Mouse (Mus musculus) forebrain, embryonic 11.5 days (tissue): ENCODE measurements at regions not wholly inside any gene's neighbourhood (a gene's known extent, or its start where the extent isn't known, plus 50 kb on each side); places are given as distances from the start of the nearest gene placed in this dataset.

Source experiments
- ATAC-seq: fragments of 200-750 bp; cut with Nextera tagmentation; replicated peaks from 2 replicates; pipeline ENCODE4 v1.8.0; 2017; ENCODE audit warnings: moderate TSS enrichment; ENCODE audit not compliant: low FRiP score
- DNase-seq: peaks from one replicate; pipeline ENCODE4 v3.0.0-alpha.2; 2017; ENCODE audit warnings: low spot score
- H3K27ac ChIP-seq: fragments of 300-500 bp; sonication (generic); 2 replicates; pipeline ENCODE4 v1.5.1; 2014; ENCODE audit warnings: low read depth, low read length
- H3K27me3 ChIP-seq: fragments of 300-500 bp; sonication (generic); 2 replicates; pipeline ENCODE4 v1.6.1; 2014; ENCODE audit warnings: mild to moderate bottlenecking, low read length, mixed read lengths; ENCODE audit not compliant: control insufficient read depth, insufficient read depth
- H3K36me3 ChIP-seq: fragments of 300-500 bp; sonication (generic); 2 replicates; pipeline ENCODE4 v1.6.1; 2014; ENCODE audit warnings: mild to moderate bottlenecking, low read length, moderate library complexity, mixed read lengths; ENCODE audit not compliant: control insufficient read depth, insufficient read depth
- H3K4me1 ChIP-seq: fragments of 300-500 bp; sonication (generic); replicated peaks from 2 replicates; pipeline ENCODE4 v1.6.1; 2014; ENCODE audit warnings: low read length, mixed read lengths; ENCODE audit not compliant: control insufficient read depth, insufficient read depth
- H3K4me2 ChIP-seq: fragments of 300-500 bp; sonication (generic); 2 replicates; pipeline ENCODE4 v1.6.1; 2014; ENCODE audit warnings: low read depth, mild to moderate bottlenecking, low read length, moderate library complexity, mixed read lengths; ENCODE audit not compliant: severe bottlenecking
- H3K4me3 ChIP-seq: fragments of 300-500 bp; sonication (generic); 2 replicates; pipeline ENCODE4 v1.5.1; 2014; ENCODE audit warnings: low read depth, low read length
- H3K9ac ChIP-seq: fragments of 300-500 bp; sonication (generic); 2 replicates; pipeline ENCODE4 v1.6.1; 2014; ENCODE audit warnings: low read length
- H3K9me3 ChIP-seq: fragments of 300-500 bp; sonication (generic); 2 replicates; pipeline ENCODE4 v1.6.1; 2016; ENCODE audit warnings: low read length, mixed read lengths; ENCODE audit not compliant: control insufficient read depth
- WGBS: fragments of 180-500 bp; shearing (Covaris S2); extraction: QIAGEN DNeasy Blood & Tissue Kit; methylation state at CpG from one replicate; pipeline ENCODE4 v1.1.7; 2014; 5-methylcytosine and 5-hydroxymethylcytosine counted together

GRCm38 (mm10) chr13:14898495-14898894 is 268.5 kb downstream of the AW209491 start:
- no peak overlapping the region for H3K9ac ChIP-seq
- no peaks in the 10 kb centered on the region for H3K36me3 ChIP-seq
- H3K4me2 ChIP-seq = no peak overlapping the region
- WGBS = 94% methylated on average over 1 of the region's 1 CpGs
- ATAC-seq (no peak), DNase-seq (no peak)
- H3K27ac ChIP-seq = no peak overlapping the region
- H3K9me3 ChIP-seq = no peaks in the 10 kb centered on the region
- H3K4me1 ChIP-seq = no peaks in the 10 kb centered on the region
- no peaks in the 10 kb centered on the region for H3K27me3 ChIP-seq
- no peak overlapping the region for H3K4me3 ChIP-seq

- Histone ChIP-seq H3K4me3 (no peak overlapping the region), H3K9ac (no peak overlapping the region), H3K9me3 (no peaks in the 10 kb centered on the region), H3K27me3 (no peaks in the 10 kb centered on the region), H3K4me2 (no peak overlapping the region), H3K4me1 (no peaks in the 10 kb centered on the region), H3K36me3 (no peaks in the 10 kb centered on the region), H3K27ac (no peak overlapping the region)
- ATAC-seq (no peak), DNase-seq (no peak)
- WGBS = 96% methylated on average over 3 of the region's 3 CpGs
These were observed 300.3 kb downstream of the AW209491 start for GRCm38 (mm10) chr13:14930137-14930785.

- H3K27ac ChIP-seq = no peak overlapping the region
- DNase-seq = no peak
- no peaks in the 10 kb centered on the region for H3K9me3 ChIP-seq
- H3K4me1 ChIP-seq = no peaks in the 10 kb centered on the region
- no peak overlapping the region for H3K4me2 ChIP-seq
- ATAC-seq = no peak
- H3K27me3 ChIP-seq = no peaks in the 10 kb centered on the region
- WGBS = 43% methylated on average over 1 of the region's 1 CpGs
- H3K4me3 ChIP-seq = no peak overlapping the region
- H3K9ac ChIP-seq = no peak overlapping the region
- no peaks in the 10 kb centered on the region for H3K36me3 ChIP-seq
These were observed 336.3 kb downstream of the AW209491 start for GRCm38 (mm10) chr13:14966187-14966726.

- Histone ChIP-seq H3K36me3 (no peaks in the 10 kb centered on the region), H3K27me3 (no peaks in the 10 kb centered on the region), H3K4me3 (no peak overlapping the region), H3K27ac (no peak overlapping the region), H3K9ac (no peak overlapping the region), H3K4me2 (no peak overlapping the region), H3K9me3 (no peaks in the 10 kb centered on the region), H3K4me1 (no peaks in the 10 kb centered on the region)
- DNase-seq (no peak), ATAC-seq (no peak)
- 89% methylated on average over 3 of the region's 3 CpGs for WGBS
These were observed 372.7 kb downstream of the AW209491 start for GRCm38 (mm10) chr13:15002700-15003099.

GRCm38 (mm10) chr13:15011638-15012037 is 381.7 kb downstream of the AW209491 start:
- ATAC-seq (no peak), DNase-seq (no peak)
- no peak overlapping the region for H3K27ac ChIP-seq
- H3K9me3 ChIP-seq = no peaks in the 10 kb centered on the region
- H3K9ac ChIP-seq = no peak overlapping the region
- no peak overlapping the region for H3K4me3 ChIP-seq
- H3K4me2 ChIP-seq = no peak overlapping the region
- no peaks in the 10 kb centered on the region for H3K36me3 ChIP-seq
- no peaks in the 10 kb centered on the region for H3K4me1 ChIP-seq
- H3K27me3 ChIP-seq = no peaks in the 10 kb centered on the region

GRCm38 (mm10) chr13:15018811-15019745 is 389.1 kb downstream of the AW209491 start:
- no peak for ATAC-seq
- Histone ChIP-seq H3K9me3 (no peaks in the 10 kb centered on the region), H3K9ac (no peak overlapping the region), H3K27ac (no peak overlapping the region), H3K4me3 (no peak overlapping the region), H3K4me2 (no peak overlapping the region), H3K4me1 (no peaks in the 10 kb centered on the region), H3K27me3 (no peaks in the 10 kb centered on the region), H3K36me3 (no peaks in the 10 kb centered on the region)
- 76% methylated on average over 16 of the region's 16 CpGs for WGBS
- DNase-seq = no peak

- no peak for ATAC-seq
- H3K9ac ChIP-seq = no peak overlapping the region
- no peak overlapping the region for H3K27ac ChIP-seq
- WGBS = 85% methylated on average over 2 of the region's 2 CpGs
- no peaks in the 10 kb centered on the region for H3K4me1 ChIP-seq
- H3K9me3 ChIP-seq = no peaks in the 10 kb centered on the region
- no peak overlapping the region for H3K4me3 ChIP-seq
- no peaks in the 10 kb centered on the region for H3K27me3 ChIP-seq
- no peaks in the 10 kb centered on the region for H3K36me3 ChIP-seq
- no peak for DNase-seq
- H3K4me2 ChIP-seq = no peak overlapping the region
These were observed 396.6 kb downstream of the AW209491 start for GRCm38 (mm10) chr13:15026601-15027000.

- no peaks in the 10 kb centered on the region for H3K4me1 ChIP-seq
- 22% methylated on average over 4 of the region's 4 CpGs for WGBS
- H3K9ac ChIP-seq = no peak overlapping the region
- H3K27ac ChIP-seq = no peak overlapping the region
- no peaks in the 10 kb centered on the region for H3K27me3 ChIP-seq
- peak; percentile 73 for ATAC-seq
- H3K36me3 ChIP-seq = no peaks in the 10 kb centered on the region
- H3K4me3 ChIP-seq = no peak overlapping the region
- no peak overlapping the region for H3K4me2 ChIP-seq
- DNase-seq = no peak
- no peaks in the 10 kb centered on the region for H3K9me3 ChIP-seq
These were observed 410.2 kb upstream of the Gli3 start for GRCm38 (mm10) chr13:15052667-15053375.
